Mouse (Mus musculus) retina, postnatal 7 days (tissue): ENCODE data around the gene Adam8.

Experiments used
- DNase-seq: peaks from one replicate; pipeline ENCODE4 v3.0.0-alpha.2; 2012; ENCODE audit warnings: low read depth, low spot score

The Adam8 gene

DNA sequence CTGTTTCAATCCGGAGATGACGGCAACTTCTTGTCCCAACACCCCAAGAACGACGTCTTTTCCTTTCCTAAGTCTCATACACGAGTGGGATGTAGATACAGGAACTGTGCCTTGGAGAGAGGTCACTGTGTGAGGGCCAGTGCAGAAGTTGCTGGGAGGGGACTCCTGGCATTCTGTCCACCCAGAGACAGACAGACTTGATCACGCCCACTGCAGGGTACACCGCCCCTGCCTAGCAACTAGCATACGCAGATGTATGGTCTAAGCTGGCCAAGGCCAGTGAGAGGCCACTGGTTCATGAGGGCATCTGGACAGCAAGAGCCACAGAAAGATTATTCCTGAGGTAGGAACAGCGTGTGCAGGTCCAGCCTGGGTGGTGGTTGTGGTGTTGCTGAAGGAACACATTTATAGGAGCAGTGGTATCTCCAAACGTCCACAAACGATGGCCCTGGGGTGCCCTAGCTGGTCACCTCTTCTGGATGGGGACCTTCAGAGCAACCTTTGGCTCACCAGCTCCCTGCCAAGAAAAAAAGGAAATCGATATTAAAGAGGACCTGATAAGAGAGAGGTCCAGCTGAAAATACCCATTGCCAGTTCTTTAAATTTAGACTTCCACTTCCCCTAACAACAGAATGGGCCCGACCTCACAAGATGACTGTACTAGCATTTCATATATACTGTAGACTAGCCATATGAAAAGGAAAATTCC is 13.2 kb downstream of the Adam8 start:
- no peak for DNase-seq

DNA sequence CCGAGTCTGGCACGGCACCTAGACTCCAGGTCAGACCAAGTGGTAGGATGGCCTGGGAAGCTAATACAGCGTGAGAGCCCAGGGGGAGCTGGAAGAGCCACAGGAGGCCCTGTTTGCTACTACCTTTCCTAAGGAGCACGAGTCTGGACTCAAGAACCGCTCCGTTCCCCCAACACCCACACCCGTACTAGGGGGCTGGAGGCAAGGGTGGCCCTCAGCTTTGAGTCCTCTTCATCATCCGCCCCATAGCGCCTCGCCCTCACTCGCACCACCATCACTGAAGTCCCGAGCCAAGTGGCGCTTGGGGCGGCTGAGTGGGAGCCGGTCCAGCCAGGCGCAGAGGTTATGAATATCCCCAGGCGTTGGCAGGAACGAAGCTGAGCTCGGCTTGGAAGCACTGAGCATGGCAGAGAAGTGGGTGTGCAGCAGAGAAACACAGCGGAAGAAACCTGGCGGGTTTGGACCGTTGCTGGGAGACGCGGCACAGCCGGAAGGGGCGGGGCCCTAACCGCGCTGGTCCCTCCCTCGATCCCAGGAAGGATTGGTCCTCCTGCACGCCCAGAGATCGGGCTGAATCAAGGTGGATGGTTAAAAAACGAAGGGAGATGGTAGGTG is 14.0 kb downstream of the Adam8 start, which contains the start of gene 6430531B16Rik:
TSS of gene 6430531B16Rik (minus strand) at position 478 of the 615 bp plus-strand sequence.
- DNase-seq, result peak; percentile 52

DNA sequence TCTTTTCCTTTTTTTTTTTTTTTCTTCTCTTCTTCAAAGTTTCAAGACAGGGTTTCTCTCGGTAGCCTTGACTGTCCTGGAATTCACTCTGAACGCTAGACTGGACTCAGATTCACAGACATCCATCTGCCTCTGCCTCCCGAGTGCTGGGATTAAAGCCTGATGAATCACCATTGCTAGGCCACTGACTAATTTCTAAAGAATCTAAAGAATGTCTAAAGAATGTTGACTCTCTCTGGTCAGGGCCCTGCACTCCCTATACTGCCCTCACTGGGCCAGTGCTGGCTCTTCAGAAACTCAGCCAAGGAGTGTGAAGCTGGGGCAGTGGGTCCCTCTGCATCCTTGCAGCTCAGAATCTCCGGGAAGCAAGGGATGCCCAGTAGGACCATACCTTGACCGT is 16.9 kb downstream of the Adam8 start:
- DNase-seq, result no peak

DNA sequence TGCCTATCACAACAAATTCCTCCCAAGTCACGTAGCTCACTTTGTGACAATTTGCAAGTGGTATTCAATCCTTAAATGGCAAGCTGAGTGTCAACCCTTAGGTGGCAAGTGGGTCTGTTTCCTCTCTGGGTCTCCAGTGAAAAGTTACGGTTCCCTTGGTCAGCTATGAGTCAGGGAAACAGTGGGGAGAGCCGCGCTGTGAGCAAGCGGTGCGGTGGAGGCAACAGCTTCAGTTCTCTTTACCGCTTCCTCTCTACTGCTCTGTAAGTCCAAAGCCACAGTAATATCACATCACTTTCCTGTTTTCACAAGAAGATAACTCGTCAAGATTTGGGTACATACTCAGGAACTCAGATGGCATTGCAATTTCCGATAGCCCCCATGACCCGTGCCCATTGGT is 18.1 kb downstream of the Adam8 start:
- no peak for DNase-seq

DNA sequence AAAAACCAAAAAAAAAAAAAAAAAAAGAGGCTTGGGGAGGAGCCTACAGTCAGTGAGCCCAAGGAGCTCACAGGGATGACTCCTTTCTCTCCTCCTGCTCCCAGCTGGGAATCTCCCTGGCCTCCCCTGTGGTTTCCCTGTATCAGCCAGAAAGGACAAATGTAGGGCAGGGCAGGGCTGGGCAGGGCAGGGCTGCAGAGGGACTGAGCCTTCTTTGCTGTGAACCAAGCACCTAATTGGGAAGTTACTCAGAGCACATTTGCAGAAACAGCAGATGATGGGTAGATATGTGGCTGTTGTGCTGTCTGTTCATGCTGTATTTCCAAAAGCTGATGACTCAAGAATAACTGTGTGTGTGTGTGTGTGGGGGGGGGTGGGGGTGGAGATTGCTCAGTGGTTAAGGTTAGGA is 19.4 kb downstream of the Adam8 start:
- no peak for DNase-seq

DNA sequence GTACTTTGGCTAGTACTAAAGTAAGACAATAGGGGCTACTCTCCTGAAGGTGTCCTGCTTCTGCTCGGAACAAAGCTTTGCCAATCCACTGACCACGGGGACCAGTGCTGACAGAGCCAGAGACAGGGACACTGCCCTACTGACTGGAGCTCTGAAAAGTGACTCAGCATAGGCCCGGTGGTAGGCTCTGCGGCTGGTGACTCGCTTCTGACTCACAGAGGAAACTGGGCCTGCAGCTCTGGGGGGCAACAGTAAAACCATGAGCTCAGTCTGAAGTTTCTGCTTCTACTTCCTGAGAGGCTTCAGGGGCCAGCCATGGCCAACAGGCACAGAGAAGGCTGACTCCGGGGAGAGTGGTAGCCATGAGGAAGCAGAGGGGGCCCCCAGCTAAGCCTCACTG is 20.9 kb downstream of the Adam8 start:
- no peak for DNase-seq

DNA sequence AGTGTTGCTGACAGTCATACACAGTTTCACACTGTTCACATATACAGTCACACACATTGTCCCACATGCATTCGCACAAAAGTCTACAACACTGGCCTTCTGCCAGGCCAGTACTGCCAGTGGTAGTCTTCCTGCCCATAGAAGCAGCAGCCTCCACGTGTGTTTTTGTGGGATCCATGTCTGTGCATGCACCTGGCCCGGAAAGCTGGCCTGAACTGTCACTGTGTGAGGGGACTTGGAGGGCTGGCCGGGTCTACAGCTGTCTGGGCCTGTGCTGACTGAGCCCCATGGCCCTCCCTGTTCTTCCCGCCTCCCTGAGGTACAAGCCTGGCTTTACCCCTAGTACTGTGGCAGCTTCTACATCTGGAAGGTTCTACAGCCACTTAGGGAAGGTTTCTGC is 21.4 kb downstream of the Adam8 start:
- DNase-seq, result no peak

DNA sequence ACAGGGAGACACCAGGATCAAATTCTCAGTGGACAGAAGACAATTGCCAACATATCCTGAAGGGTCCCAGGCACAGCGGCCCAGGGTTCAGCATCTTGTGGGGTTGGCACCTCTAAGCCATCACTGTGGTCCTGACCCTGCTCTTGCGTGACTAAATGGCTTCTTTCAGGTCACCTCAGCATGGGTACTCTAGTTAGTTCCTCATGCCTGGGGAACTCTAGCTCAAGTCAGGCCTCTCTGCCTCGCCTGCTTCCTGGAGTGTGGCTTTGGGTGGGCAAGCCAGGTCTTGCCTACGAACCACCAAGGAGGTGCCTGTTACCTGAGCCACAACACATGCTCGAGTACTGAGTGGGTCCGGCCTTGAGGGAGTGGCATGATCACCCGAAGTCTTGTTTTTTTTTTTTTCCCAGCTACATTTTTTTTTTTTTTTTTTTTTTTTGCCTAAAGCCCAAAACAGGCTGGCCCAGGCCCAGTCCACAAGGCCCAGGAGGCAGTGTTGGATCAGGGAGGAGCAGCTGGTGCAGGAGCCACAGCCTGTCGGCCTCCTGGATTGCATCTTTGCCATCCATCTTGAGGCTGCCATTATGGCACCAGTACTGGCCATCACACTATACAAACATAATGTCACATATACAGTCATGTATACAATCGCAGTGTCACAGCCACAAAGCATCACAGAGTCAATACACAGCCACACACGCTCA is 22.0 kb downstream of the Adam8 start:
- DNase-seq, result no peak

DNA sequence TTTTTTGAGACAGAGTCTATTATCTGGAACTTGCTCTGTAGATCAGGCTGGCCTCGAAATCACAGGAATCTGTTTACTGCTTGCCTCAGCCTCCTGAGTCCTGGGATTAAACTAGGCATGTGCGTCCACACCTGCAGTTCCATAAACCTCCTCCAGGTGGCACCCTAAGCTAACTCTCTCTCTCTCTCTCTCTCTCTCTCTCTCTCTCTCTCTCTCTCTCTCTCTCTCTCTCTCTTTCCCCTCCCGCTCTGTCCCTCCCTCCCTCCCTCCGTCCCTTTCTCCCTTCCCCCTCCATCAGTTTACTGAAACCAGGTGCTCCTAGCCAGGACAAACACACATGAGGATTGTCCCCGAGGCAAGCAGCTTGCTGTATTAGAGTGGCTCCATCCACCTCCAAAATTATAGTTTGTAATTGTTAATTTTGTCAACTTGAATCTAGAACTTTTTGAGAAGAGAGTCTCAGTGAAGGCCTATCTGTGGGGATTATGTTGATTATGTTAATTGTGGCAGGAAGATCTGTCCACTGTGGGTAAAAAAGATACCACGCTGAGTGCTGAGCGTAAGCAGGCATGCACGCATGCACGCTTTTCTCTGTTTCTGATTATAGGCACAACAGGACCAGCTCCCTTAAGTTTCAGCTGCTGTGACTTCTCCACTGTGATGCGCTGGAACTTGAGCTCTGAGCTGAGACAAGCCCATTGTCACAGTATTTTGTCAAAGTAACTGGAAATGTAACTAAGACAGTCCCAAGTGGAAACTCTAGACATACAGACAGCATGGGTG is 22.8 kb downstream of the Adam8 start:
- peak; percentile 74 for DNase-seq

DNA sequence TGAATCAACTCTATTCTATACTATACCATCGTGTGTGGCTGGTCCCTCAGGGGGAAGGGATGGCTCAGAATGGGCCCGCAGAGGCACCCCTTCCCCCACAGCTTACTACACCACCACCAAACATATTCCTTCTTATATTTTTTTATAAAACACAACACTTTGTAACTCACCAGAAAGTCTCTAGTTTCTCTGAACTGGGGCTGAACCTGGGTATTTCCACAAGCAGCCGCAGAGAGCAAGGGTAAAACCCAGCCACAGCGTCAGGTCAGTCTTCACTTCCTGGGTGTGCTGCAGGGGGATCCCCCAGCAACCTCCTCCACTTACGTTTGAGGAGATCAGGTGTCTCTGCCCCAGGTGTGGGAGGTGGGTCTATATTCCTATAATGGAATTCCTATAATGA is 23.9 kb downstream of the Adam8 start:
- DNase-seq, result no peak

DNA sequence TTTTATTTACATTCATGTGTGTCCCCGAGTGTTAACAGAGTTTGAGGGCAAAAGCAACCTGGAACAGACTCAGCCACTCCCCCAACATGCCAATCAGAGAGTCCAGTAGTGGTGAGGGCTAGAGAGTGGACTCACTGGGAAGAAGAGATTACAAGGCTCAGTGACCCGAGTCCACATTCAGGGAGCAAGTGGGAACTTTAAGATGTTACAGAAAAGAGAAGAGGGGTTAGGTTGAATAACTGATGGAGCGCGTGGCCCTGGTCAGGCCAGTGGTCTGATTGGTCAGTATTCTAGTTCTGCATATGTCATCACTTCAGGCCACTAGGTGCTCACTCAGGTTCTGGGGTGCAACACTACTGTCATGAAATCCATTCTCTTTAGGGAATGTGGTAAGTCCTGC is 25.2 kb downstream of the Adam8 start:
- DNase-seq, result no peak

DNA sequence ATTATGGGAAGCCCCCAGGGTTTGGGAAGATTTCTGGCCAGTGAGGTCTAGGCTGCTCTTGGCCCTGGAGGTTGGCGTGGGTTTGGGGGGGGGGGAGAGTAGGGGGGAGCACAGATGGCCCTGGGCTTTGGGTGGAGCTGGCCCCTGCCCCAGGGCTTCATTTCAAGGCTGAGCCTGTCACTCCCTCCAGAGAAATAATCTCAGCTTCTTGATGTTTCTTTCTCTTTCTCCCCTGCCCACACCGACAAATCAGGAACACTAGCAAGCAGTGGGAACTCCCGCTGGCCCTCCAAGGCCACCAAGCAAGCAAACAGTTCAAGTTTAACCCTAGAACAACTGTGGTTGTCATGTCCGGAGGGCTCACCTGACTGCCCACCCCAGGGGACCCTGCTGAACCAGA is 28.5 kb downstream of the Adam8 start:
- no peak for DNase-seq

DNA sequence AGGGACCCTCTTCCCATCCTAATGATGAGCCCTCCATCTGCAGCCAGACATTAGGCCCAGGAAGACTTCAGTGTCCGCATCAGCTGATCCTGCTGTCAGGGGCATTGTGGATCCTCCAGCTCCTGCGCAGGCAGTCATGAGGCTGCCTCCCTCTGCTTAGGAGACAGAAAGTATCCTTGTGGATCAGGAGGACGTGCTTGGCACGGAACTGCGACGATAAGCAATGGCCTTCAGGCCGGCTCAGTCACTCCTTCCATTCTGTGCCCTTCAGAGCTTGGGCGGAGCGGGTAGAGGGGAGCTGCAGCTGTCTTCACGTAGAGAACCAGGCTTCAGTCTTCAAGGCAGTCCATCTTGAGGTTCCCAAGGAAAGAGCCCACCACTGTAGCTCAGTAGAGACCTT is 31.2 kb downstream of the Adam8 start:
- DNase-seq, result no peak

DNA sequence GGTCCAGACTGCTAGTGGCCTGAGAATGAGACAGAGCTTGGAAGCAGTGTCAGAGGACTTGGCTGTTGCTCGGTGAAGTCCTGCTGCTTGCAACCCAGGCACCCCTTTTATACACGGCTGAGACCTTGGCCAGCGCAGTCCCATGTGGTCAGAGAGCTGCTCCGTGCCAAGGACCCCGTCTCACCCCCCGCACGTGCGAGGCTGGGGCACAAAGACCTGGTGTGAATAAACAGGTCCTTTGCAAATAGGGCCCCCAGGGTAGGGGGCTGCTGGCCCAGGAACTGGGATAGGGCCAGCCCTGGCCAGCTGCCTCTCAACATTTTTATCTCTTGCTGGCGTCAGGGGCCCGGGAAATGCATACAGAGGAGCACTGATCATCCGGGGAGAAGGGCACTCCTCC is 34.4 kb downstream of the Adam8 start:
- DNase-seq, result no peak

DNA sequence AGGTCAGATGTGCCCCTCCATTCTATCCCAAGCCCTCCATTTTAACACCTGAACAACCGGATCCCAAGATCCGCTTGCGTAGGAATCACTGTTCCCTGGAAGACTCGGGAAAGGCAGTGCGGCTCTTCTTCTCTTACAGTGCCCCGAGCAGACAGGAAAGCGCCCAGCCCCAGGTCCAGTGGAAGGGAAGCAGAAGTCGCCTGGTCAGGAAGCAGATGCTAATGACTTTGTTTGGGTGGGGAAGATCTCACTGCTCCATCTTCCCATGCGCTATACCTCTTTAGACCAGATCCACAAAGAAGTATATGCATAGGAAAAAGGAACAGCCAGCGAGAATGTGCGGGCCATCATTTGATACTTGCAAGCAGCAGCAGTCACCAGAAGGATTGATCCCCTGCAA is 34.9 kb downstream of the Adam8 start:
- no peak for DNase-seq

DNA sequence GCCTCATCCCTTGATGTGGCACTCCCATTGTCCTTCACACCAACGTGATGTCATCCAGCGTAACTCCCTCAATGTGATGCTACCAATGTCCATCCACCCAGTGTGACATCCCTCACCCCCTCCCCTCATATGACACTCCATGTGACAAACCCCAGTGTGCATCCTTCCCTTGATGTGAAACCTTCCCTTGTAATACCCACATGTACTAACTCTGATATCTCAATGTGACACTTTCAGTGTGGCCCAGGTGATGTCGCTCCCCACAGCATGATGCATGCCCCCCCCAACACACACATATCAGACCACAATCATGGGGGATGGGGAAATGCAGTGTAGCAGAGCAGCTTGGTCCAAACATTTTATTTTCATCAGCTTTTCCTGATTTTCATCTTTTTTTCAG is 35.7 kb downstream of the Adam8 start:
- DNase-seq, result no peak

DNA sequence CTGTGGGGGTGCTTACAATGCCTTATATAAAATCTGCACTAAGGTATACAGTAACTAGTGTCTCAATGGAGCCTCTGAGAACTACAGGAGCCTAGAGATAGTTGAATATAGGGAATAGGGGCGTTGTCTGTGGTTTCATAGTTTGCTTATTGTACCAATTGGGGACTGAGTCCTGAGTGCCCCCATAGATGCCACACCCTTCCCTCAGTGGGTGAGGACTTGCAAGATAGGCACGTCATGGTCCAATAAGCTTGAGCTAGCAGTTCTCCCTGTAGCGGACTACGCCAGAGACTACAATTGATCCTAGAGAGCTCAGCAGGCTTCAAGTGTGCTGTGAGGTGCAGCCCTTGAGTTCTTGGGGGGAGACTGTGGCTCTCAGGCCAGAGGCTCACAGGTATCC is 36.9 kb downstream of the Adam8 start:
- DNase-seq, result no peak

DNA sequence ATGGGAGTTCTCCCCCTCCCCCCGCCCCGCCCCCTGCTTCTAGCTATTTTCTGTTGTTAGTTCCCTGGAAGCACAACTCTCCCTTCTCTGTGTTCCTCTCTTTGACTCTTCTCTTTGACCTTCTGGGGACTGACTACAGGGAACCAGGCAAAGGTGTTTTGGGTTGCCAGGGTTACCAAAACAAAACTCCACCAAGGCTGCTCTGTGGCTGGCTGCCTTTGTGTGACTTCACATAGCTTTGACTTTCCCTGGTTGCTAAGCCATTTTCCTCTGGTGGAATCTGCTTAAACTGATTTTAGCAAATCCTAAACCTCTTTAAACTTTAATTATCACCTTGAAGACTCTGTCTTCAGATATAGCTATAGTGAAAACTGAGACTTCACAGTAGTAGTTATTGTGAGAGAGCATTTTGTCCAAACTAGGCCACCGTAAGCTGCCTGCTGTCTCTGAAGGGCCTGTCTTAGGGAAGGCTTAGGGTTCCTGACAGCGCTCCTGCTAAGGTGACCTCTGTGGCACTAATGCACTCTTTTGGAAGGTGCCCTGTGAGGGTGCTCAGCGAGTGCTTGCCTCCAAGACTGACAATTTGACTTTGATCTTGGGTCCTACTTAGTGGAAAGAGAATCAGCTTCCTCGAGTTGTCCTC is 40.2 kb downstream of the Adam8 start:
- DNase-seq, result no peak

DNA sequence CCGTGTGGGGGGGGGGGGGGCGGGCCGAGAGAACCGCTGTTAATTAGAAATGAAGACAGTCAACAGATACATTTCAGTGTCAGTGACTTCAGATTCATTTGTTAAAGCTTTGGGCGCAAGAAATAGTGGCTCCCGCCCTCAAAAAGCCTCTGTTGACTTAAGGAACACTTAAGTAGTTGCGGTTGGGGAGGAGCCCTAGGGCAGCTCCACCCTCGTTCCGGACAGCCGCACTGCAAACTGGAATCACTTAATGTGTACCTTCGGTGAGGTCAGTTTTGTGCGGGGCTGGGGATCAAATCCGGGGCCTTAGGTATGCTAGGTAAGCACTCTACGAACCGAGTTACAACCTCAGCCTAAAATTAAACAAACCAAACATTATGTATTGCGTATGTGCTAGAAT is 41.3 kb downstream of the Adam8 start:
- no peak for DNase-seq

DNA sequence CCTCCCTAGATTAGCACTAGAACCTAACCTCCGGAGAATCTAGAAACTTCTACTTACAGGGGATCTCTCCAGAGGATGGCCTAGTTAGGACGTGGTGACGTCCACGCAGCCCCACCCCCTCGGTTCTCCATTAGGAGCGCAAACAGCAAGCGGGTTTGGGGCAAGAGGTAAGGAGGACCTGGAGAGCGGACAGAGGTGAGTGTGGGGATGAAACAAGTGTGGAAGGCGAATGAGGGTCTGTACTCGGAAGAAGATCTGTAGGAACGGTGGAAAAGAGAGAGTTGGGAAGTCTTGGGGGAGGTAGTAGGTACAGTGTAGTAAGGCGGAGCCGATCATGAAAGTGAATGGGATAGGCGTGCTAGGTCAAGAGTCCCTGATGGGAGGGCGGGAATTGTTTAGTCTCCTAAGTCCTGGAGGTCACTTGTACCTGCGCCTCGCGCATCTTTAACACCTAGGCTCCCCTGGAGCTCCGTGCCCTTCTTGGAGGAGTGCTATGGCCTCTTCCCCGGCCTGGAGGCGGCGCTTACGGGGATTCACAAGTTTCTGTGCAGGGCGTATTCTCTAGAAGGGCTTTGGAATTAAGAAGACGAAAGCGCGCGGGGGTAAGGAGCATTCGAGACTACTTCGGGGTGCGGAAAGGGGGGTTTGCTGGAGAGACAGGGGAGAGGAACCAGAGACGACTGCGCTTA is 41.9 kb downstream of the Adam8 start:
- DNase-seq, result peak; percentile 21

DNA sequence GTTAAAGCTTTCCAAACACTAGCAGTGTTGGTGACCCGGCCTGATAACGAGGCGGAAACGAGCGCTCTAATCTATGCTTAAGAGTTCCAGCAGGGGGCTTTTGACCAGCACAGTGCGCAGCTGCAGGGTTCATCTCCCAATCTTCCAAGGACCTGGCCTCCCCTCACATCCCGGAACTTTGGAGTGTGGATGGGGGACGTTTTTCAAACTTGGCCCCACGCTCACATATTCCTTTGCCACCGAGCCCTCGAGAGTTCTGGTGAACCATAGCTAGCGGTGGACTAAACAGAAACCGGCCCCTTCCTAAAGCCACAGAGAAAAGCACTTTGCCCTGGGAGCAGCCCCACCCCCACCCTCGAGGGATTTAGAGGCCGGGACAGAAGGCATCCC is 42.5 kb downstream of the Adam8 start:
- DNase-seq, result no peak
